Mouse (Mus musculus) ES-E14 (cell line): Measurements from ENCODE around the gene Snrpg. TPM values are rescaled to one million over a fixed set of nuclear protein-coding genes. Genes with fewer than 3 reads are reported as not detected.
A peak's percentile ranks its signal among the peaks of the same experiment; 100 is the strongest.

Source experiments
- DNase-seq: peaks from one replicate; pipeline ENCODE4 v3.0.0-alpha.2; 2013; ENCODE audit warnings: low read depth, low spot score
- H3K27ac ChIP-seq: 2 replicates; pipeline ENCODE4 v1.5.1; 2012; ENCODE audit warnings: low read depth, mild to moderate bottlenecking, low read length, moderate library complexity, mixed read lengths; ENCODE audit not compliant: poor library complexity, insufficient read depth, severe bottlenecking
- H3K36me3 ChIP-seq: 2 replicates; pipeline ENCODE4 v1.6.1; 2012; ENCODE audit warnings: mild to moderate bottlenecking, low read length, moderate library complexity, mixed read lengths; ENCODE audit not compliant: control insufficient read depth, poor library complexity, insufficient read depth, severe bottlenecking
- H3K4me1 ChIP-seq, 2 experiments: fragments of 150-350 bp in 1 of 2; sonication (generic) in 1 of 2; 2 replicates each; pipeline ENCODE4 v1.6.1; 2012; ENCODE audit warnings: low read length in 2 of 2, mild to moderate bottlenecking in 1 of 2, mixed read lengths in 1 of 2; ENCODE audit not compliant: control insufficient read depth in 2 of 2, insufficient read depth in 2 of 2, poor library complexity in 1 of 2
- H3K4me3 ChIP-seq, 2 experiments: fragments of 150-350 bp in 1 of 2; sonication (generic) in 1 of 2; 2 replicates each; pipeline ENCODE4 v1.5.1; 2012; ENCODE audit warnings: low read length in 2 of 2, low read depth in 1 of 2, mild to moderate bottlenecking in 1 of 2, mixed read lengths in 1 of 2; ENCODE audit not compliant: insufficient read depth in 1 of 2, poor library complexity in 1 of 2, severe bottlenecking in 1 of 2
- H3K9ac ChIP-seq: 2 replicates; pipeline ENCODE4 v1.6.1; 2012; ENCODE audit warnings: low read depth, mild to moderate bottlenecking, low read length, mixed read lengths; ENCODE audit not compliant: poor library complexity, insufficient read depth, severe bottlenecking
- H3K9me3 ChIP-seq: fragments of 150-350 bp; sonication (generic); 2 replicates; pipeline ENCODE4 v1.6.1; 2012; ENCODE audit warnings: low read depth, mild to moderate bottlenecking, low read length; ENCODE audit not compliant: control insufficient read depth, insufficient read depth
- CHD2 ChIP-seq: IDR thresholded peaks from 2 replicates; pipeline ENCODE4 v1.6.1; 2014; ENCODE audit warnings: mild to moderate bottlenecking, low read depth, low read length, inconsistent platforms
- HCFC1 ChIP-seq: IDR thresholded peaks from 2 replicates; pipeline ENCODE4 v1.6.1; 2012; ENCODE audit warnings: low read length, inconsistent platforms, borderline replicate concordance; ENCODE audit not compliant: insufficient read depth
- MAFK ChIP-seq: IDR thresholded peaks from 2 replicates; pipeline ENCODE4 v1.6.1; 2014; ENCODE audit warnings: mild to moderate bottlenecking, low read depth, low read length, inconsistent platforms; ENCODE audit not compliant: insufficient read depth
- ZC3H11A ChIP-seq: IDR thresholded peaks from 2 replicates; pipeline ENCODE4 v1.6.1; 2012; ENCODE audit warnings: low read depth, mild to moderate bottlenecking, inconsistent platforms, low read length, borderline replicate concordance
- ZNF384 ChIP-seq: IDR thresholded peaks from 2 replicates; pipeline ENCODE4 v1.6.1; 2012; ENCODE audit warnings: low read depth, low read length, inconsistent platforms
- in situ Hi-C, 2 experiments: fragments of 600-800 bp; cut with MboI; formaldehyde crosslinking; loops; one replicate each; pipeline ENCODE4 v1.15.1; 2025; ENCODE audit warnings: low sequenced_read_pairs in 2 of 2, inconsistent platforms in 1 of 2; ENCODE audit not compliant: unreplicated experiment in 2 of 2
- total RNA-seq: library from RNA; depleted of rRNA; stranded (reverse); fragments of 300-350 nt; gene quantifications from 2 replicates; pipeline ENCODE4 v1.2.3, GENCODE M21; 2012

The Snrpg gene
- total RNA-seq, 1 experiment: 672 TPM

DNA sequence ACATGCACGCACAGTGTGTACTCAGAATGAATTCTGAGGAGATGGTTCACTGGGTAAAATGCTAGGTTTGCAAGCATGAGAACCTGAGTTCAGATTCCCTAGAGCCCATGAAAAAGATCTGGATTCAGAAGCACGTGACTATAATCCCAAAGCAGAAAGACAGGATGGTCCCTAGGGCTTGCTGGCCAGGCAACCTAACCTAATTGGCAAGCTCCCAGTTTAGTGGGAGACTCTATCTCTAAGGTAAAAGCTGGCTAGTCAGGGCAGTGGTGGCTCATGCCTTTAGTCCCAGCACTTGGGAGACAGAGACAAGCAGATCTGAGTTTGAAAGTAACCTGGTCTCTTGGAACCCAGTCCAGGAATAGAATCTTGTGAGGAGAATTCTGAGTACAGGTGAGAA, 27.9 kb downstream of the Snrpg start:
- Histone ChIP-seq H3K9me3 (no peaks in the 10 kb centered on the region), H3K4me3 (no peak overlapping the region), H3K36me3 (peaks cover 6% of the 10 kb centered on the region; the same call in 1 of the 2 replicates), H3K27ac (no peak overlapping the region), H3K9ac (no peak overlapping the region), H3K4me1 (peaks cover 6 to 7% of the 10 kb centered on the region in 2 experiments; a peak in 2 of 4 replicates)
- in situ Hi-C loops: no loop called here
- TF ChIP-seq MAFK (no peak), ZNF384 (no peak), ZC3H11A (no peak), HCFC1 (no peak), CHD2 (no peak)
- no peak for DNase-seq

DNA sequence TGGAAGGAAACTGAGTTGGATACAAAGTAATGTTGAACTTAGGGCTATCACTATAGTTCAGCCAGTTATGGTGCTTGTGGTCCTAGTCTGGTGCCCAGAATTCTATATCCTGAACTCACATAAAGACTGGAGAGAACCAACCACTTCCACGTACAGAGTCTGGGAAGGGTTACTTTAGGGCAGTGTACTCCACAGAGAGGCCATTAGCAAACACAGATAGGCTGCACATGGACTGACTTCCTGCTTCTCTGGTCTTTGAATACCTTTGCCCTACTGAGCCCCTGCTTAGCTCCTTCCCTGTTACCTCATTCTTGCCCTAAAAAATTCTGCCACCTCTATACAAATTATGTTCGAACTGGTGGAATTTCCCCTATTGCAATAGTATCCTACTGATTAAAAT, 28.9 kb downstream of the Snrpg start:
- Histone ChIP-seq H3K4me1 (peaks cover 5 to 6% of the 10 kb centered on the region in 2 experiments; a peak in 2 of 4 replicates), H3K36me3 (no peaks in the 10 kb centered on the region), H3K4me3 (no peak overlapping the region), H3K27ac (no peak overlapping the region), H3K9ac (no peak overlapping the region), H3K9me3 (no peaks in the 10 kb centered on the region)
- TF ChIP-seq MAFK (no peak), ZNF384 (no peak), ZC3H11A (no peak), HCFC1 (no peak), CHD2 (no peak)
- in situ Hi-C loops: no loop called here
- DNase-seq: no peak

DNA sequence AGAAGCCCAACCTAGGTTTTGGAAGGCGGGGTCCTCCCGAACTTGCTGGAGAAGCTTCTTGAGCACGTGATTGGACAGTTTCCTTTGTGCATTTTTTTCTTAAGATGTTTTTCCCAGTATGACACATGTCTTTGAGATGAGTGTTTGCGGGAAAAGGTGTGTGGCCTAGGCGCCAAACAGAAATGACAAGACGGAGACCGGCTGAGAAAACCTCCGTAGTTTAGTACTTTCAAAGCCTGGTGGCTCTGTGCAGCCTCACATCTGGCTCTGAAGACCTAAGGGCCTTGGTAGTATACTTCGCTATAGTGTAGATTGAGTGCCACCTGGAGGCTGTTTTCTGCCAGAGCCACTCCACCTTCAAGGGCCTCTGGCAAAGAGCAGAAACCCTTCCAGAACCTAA, 29.9 kb downstream of the Snrpg start:
- TF ChIP-seq ZC3H11A: peak; percentile 77; the same call in 1 of the 2 replicates
- TF ChIP-seq CHD2: no peak
- 0 out of 2 replicates have a peak, but pooled peaks have one; percentile 39 for TF ChIP-seq HCFC1
- no peak for TF ChIP-seq ZNF384
- TF ChIP-seq MAFK: no peak
- Histone ChIP-seq H3K4me1 (0 out of 4 replicates have a peak, but pooled peaks cover 0 to 2% of the 10 kb centered on the region in 2 experiments), H3K36me3 (no peaks in the 10 kb centered on the region), H3K27ac (no peak overlapping the region), H3K9ac (no peak overlapping the region), H3K9me3 (no peaks in the 10 kb centered on the region), H3K4me3 (peak overlapping the region in 1 of 2 experiments; percentile 12; a peak in 1 of 4 replicates)
- DNase-seq: peak; percentile 72
- in situ Hi-C loops: no loop called here

DNA sequence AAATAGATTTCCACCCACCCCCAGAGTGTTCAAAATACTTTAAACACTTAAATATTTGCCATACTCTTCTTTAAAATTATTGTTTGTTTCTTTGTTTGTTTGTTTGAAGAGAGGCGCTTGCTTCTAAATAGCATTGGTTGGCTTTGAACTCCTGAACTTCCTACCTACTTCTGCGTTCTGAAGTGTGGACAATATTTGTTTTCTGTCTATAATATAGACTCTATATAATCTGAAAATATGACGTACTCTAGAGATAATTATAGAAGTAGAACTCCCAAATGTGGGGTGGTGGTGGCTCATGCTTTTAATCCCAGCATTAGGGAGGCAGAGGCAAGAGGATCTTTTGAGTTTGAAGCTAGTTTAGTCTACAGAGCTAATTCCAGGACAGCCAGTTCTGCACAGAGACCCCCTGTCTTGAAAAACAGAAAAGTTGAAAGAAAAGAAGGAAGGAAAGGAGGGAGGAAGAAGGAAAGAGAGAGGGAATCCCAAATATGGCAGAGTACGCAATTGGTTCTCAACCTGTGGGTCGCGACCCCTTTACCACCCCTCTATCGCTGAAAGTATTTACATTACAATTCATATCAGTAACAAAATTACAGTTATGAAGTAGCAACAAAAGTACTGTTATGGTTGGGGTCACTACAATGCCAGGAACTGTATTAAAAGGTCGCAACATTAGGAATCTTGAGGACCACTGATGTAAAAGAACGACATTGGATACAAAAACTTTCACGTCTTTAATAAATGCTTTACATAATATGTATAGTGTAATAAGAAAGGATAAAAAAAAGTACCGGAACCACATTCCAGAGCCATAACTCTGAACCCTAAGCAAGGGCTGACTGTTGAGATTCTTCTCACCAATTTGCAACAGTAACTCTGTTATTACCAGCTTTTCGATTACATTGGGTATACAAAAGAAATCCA, 31.8 kb downstream of the Snrpg start:
- in situ Hi-C loops: no loop called here
- TF ChIP-seq CHD2 (peak; percentile 96), ZC3H11A (no peak), MAFK (no peak)
- Histone ChIP-seq H3K4me3 (peak overlapping the region in 1 of 2 experiments; percentile 80; a peak in 3 of 4 replicates), H3K9ac (no peak overlapping the region), H3K4me1 (no peaks in the 10 kb centered on the region), H3K27ac (no peak overlapping the region), H3K36me3 (no peaks in the 10 kb centered on the region; the same call in 1 of the 2 replicates), H3K9me3 (no peaks in the 10 kb centered on the region)
- DNase-seq: no peak
